Mouse (Mus musculus) retina, adult 2 months (tissue): ENCODE results near the gene B230217C12Rik.

ENCODE experiments used
- DNase-seq: peaks from one replicate; pipeline ENCODE4 v3.0.0-alpha.2; 2012; ENCODE audit warnings: low read depth, low spot score

B230217C12Rik gene

DNA sequence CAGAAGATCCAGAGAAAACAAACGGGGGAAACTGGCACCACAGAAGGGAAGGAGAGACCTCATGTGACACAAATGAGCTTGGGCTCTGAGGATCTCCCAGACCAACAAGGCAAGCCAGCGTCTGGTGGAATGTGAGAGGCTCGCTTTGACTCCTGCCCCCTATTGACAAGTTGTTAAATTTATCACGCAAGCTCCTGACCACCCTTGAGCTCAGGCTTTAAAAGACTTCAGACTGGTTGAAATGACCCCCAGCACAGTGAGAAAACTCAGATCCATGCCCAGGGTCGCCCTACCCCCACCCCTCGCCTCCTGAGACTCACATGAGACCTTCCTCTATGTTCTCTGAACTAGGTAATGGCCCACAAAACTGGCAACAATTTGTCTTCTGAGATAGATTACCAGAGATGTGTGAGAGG, at the start of gene B230217C12Rik:
B230217C12Rik (plus strand) TSS at position 242 of the 416 bp plus-strand sequence.
- DNase-seq, result no peak

DNA sequence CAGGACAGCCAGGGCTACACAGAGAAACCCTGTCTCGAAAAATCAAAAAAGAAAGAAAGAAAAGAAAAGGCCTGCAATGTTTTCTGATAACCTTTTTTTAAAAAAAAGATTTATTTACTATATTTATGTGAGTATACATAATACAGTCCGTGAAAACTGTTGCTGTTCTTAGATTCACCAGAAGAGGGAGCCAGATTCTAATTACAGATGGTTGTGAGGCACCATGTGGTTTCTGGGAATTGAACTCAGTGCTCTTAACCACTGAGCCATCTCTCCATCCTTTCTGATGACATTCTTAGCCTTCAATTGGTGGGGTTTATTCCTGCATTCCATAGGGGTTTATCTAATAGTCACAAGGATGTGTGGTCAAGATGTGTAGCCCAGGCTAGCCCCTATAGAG, 47.4 kb upstream of the B230217C12Rik start:
- no peak for DNase-seq

GRCm38 (mm10) chr11:97796910-97797309, 43.7 kb upstream of the B230217C12Rik start:
- no peak for DNase-seq

DNA sequence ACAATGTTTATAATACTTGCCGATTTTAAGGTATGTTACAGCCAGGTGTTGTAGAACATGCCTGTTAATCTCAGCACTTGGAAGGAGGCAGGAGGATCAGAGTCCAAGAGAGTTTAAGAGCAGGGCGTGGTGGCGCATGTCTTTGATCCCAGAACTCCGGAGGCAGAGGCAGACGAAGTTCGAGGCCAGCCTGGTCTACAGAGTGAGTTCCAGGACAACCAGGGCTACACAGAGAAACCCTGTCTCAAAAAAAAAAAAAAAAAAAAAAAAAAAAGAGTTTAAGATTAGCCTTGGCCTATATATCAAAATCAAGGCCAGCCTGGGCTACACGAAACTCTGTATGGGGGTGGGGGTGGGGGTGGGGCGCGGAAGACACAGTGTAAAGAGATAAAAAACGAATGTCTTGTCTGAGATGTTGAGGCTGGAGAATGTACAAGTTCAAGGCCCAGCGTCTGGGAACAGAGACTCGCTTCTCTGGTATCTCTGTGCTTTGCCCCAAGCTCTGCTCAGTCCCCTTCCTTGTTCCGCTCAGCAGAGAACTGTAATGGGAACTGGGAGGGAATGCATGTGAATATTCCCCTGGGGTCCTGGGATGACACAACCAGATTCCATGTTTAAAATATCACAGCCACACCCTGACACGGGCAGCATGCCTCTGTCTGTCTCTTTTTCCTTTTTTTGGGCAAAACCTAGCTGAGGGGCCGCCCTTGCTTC, 43.1 kb upstream of the B230217C12Rik start:
- DNase-seq, result no peak

- DNase-seq, result no peak
These were observed 42.5 kb upstream of the B230217C12Rik start for GRCm38 (mm10) chr11:97798083-97798435.

DNA sequence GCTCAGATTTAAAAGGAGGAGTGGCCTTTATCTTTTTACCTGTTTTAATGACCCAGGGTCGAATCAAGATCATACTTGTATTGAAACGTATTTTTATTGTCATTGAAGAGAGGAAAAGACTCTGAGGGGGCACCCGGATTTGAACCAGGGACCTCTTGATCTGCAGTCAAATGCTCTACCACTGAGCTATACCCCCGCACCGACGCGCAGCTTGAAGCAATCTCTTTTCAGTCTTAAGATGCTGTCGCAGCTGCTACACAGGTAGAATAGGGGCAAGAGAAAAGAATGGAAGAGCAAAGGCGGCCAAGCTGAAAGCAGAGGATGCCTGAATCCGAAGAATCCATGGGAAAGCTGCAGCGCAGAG, 41.8 kb upstream of the B230217C12Rik start, which contains the start of gene Lasp1:
Lasp1 (plus strand) TSS at position 219 of the 364 bp plus-strand sequence.
- no peak for DNase-seq

DNA sequence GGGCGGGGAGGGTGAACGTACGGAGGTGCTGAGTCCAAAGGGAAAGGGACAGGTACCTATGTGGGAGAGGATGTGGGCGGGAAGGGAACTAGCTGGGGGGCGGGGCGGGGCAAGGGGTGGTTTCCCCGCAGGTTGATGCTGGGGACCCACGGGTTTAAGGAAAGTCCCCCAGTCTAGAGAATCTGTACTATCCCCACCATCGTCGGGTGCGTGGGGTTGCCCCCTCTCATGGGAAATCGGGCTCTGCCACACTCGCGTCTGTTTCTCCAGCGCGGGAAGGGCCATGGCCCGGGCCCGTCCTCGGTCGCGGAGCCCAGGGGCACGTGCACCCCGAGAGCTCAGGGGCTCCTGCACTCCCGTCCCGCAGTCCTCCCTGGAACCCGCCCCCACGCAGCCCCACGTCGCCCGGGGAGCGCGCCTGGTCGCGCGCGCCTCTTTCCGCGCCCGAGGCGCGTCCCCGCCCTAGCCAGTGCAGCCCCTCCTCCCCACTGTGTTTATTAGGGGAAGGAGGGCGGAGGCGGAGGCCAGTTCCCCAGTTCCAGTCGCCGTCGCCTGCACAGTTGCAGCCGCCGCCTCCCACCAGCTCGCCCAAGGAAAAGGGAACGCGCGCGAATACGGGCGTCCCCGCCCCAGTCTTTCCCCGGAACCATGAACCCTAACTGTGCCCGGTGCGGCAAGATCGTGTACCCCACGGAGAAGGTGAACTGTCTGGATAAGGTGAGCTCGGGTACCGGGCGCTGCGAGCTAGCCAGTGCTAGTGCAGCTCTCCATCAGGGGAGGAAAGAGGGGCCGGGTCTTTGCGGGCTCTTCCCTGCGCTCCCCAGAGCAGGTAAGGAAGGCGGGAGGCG, 41.2 kb upstream of the B230217C12Rik start:
- DNase-seq, result peak; percentile 64

- DNase-seq, result no peak
These were observed 40.4 kb upstream of the B230217C12Rik start for GRCm38 (mm10) chr11:97799994-97800690.

GRCm38 (mm10) chr11:97800691-97801408, 39.7 kb upstream of the B230217C12Rik start:
- no peak for DNase-seq

- no peak for DNase-seq
These were observed 39.0 kb upstream of the B230217C12Rik start for GRCm38 (mm10) chr11:97801409-97802193.

- DNase-seq, result no peak
These were observed 38.4 kb upstream of the B230217C12Rik start for GRCm38 (mm10) chr11:97802194-97802470.

- no peak for DNase-seq
These were observed 38.1 kb upstream of the B230217C12Rik start for GRCm38 (mm10) chr11:97802495-97802894.

- no peak for DNase-seq
These were observed 36.7 kb upstream of the B230217C12Rik start for GRCm38 (mm10) chr11:97803847-97804246.

- no peak for DNase-seq
These were observed 35.5 kb upstream of the B230217C12Rik start for GRCm38 (mm10) chr11:97804841-97805661.

GRCm38 (mm10) chr11:97805662-97806612, 34.6 kb upstream of the B230217C12Rik start:
- no peak for DNase-seq

- no peak for DNase-seq
These were observed 34.0 kb upstream of the B230217C12Rik start for GRCm38 (mm10) chr11:97806613-97806964.

GRCm38 (mm10) chr11:97807626-97808025, 33.0 kb upstream of the B230217C12Rik start:
- no peak for DNase-seq

- no peak for DNase-seq
These were observed 32.5 kb upstream of the B230217C12Rik start for GRCm38 (mm10) chr11:97808093-97808492.

DNA sequence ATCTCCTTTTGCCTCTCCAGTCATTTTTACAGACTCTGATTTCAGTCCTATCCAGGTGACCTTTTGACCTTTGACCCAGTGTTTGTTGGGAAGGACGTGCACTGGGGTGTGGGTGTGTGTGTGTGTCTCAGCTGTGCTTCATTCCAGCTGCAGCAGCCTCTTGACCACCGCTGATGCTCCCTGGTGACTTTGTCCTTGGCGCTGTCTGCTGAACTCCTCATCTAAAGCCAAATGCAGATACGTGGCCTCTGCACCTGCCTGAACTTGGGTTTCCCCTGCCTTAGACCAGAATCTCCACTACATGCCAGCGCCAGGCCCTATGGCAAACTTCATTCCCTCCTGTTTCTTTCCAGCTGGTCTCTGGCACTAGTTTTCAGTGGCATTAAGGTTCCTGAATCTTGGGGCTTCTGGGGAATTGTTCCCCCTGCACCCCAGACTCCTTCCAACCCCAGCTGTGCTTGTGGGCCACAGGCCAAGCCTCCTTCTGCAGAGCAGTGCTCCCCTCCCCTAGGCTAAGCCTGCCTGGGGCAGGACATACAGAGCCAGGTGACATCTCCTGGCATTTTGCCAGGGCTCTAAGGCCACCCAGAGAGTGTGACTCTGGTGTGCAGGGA, 31.9 kb upstream of the B230217C12Rik start:
- no peak for DNase-seq
